Mouse (Mus musculus): ENCODE data around the gene Ankrd11.
"Not testable (repeated sequence)": the region's sequence is repeated elsewhere in the genome, so short reads cannot be mapped to it uniquely, and the experiment has no call there.

The Ankrd11 gene

GRCm38 (mm10) chr8:123042158-123042973, at the start of gene Ankrd11:
TSS of gene Ankrd11 (minus strand) at chr8:123042277.
- peak; percentile 99 to 100 for DNase-seq (ENCODE audit: low spot score in 2 of 2)

- DNase-seq (ENCODE audit: low spot score in 2 of 2), result no peak
These were observed 45.2 kb upstream of the Ankrd11 start for GRCm38 (mm10) chr8:123087289-123087688.

- DNase-seq (ENCODE audit: low spot score in 2 of 2), result peak in 1 of 2 experiments; percentile 22
These were observed 41.5 kb upstream of the Ankrd11 start for GRCm38 (mm10) chr8:123083610-123084009.

DNA sequence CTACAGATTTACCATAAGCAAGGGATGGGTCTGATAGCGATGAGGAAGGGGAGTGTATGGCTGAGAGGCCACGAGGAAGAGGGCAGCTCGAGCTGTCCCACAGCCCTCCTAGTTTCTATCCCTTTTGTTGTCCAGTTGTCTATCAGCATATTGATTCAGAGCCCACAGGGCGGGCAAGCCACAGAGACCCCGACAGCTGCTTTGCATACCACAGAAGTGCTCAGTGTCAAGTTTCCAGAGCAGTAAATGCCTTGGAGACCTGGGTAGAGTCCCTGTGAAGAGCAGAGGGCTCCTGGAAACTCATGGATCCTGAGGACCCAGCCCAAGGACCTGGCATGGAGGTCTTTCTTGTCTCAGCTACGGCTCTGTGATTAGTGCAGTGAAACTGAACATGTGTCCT, 40.9 kb upstream of the Ankrd11 start:
- no peak for DNase-seq (ENCODE audit: low spot score in 2 of 2)

GRCm38 (mm10) chr8:123077213-123077612, 35.1 kb upstream of the Ankrd11 start:
- DNase-seq (ENCODE audit: low spot score in 2 of 2), result no peak

GRCm38 (mm10) chr8:123071176-123071575, 29.1 kb upstream of the Ankrd11 start:
- DNase-seq (ENCODE audit: low spot score in 2 of 2), result no peak

DNA sequence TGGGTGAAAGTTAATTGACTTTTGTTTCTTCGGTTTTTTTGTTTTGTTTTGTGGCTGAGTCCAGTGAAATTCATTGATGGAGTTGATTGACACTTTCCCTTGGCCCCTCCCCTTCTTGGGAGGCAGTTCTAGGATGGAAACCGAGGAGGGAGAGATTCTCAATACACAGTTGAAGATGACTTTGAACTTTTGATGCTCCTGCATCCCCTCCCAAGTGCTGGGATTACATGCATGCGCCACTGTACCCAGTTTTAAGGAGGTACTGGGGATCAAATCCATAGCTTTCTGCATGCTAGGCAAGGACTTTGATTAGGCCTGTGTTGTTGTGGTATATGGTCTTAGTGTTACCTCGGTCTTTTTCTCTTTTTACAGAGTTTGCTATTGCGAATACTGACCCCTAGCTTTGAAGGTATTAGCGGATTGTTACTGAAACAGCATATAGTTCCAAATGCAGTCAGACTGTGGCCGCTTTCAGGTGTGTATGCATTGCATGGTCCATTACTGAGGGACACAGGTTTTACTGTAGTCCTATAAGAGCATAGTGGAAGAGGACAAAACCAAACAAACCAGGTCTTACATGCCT, 24.1 kb upstream of the Ankrd11 start:
- no peak for DNase-seq (ENCODE audit: low spot score in 2 of 2)

DNA sequence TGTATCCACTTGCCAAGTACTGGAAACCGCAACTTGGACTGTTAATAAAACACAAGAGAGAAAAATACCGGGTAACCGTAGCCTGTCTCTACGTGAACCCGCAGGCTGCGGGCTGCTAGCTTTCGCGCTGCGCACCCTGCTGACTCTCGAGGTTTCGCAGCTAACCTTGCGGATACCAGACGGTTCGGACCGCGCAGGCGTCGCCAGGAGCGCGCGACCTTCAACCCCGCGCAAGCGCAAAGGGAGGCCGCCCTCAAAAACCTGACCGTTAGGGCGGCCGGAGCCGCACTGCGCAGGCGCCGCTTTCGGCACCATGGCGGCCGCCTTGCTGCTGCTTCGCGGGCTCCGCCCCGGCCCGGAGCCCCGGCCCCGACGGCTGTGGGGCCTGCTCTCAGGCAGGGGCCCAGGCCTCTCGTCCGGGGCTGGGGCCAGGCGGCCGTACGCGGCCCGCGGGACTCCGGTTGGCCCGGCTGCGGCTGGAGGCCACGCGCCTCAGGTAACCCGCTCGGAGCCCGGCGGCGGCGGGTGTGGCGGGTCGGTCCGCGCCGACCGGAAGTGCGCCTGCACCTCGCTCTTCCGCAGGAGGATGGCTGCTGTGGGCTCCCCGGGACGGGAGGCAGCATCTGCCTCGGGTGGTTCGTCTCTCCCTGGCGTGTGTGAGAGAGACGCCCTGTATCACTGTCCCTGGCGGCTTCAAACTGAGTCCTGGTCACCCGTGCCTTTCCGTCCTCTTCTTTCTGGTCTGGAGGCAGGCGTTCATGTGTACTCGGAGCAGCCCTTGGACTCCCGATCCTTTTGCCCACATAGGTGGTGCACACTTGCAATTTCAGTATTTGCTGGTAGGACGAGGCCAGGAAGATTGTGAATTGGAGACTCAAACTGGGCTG, 23.4 kb upstream of the Ankrd11 start:
- DNase-seq (ENCODE audit: low spot score in 2 of 2), result peak; percentile 82 to 91

- no peak for DNase-seq (ENCODE audit: low spot score in 2 of 2)
These were observed 22.7 kb upstream of the Ankrd11 start for GRCm38 (mm10) chr8:123064809-123065213.

- DNase-seq (ENCODE audit: low spot score in 2 of 2), result no peak
These were observed 22.0 kb upstream of the Ankrd11 start for GRCm38 (mm10) chr8:123064072-123064471.

GRCm38 (mm10) chr8:123062721-123063120, 20.6 kb upstream of the Ankrd11 start, which contains the start of gene Spg7:
TSS of gene Spg7 (plus strand) at chr8:123062942.
- DNase-seq (ENCODE audit: low spot score in 2 of 2), result no peak

DNA sequence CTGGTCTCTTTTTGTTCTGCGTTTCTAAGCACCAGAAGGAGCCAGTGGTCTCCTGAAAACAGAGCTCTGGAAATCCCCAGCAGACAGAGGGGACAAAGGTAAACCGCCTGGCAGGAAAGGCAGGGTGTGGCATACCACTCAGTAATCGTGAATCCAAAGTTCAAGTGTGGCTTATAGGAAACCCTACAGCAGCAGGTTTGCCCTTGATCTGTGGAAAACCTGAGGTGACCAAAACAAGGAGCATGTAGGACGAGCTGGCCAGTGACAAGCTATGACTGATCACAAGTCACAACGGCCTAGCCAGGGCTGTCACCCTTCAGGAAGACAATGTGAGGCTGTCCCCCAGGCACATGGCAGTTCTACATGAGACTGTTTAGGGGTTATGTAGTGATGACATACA, 9.4 kb upstream of the Ankrd11 start:
- DNase-seq (ENCODE audit: low spot score in 2 of 2), result no peak

DNA sequence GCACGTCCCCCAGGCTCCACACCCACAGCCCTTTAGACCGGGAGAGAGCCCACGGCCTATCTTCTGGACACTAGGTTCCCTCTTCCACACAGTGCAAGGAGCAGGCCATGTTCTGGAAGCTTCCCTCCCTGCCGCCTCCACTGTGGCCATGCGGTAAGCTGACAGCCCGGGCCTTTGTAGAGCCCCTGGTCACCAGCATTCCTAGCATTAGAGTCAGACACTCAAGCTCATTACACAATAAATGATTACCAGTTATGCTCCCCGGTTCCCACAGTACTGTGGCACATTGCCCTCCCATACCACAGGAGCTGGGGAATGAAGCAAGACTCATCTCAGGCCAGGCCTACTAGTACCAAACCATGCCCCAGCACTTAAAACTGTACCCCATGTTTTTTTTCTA, 6.3 kb upstream of the Ankrd11 start:
- DNase-seq (ENCODE audit: low spot score in 2 of 2), result no peak

- no peak for DNase-seq (ENCODE audit: low spot score in 2 of 2)
These were observed 5.8 kb upstream of the Ankrd11 start for GRCm38 (mm10) chr8:123047827-123048226.

- no peak for DNase-seq (ENCODE audit: low spot score in 2 of 2)
These were observed 4.6 kb upstream of the Ankrd11 start for GRCm38 (mm10) chr8:123046706-123047105.

DNA sequence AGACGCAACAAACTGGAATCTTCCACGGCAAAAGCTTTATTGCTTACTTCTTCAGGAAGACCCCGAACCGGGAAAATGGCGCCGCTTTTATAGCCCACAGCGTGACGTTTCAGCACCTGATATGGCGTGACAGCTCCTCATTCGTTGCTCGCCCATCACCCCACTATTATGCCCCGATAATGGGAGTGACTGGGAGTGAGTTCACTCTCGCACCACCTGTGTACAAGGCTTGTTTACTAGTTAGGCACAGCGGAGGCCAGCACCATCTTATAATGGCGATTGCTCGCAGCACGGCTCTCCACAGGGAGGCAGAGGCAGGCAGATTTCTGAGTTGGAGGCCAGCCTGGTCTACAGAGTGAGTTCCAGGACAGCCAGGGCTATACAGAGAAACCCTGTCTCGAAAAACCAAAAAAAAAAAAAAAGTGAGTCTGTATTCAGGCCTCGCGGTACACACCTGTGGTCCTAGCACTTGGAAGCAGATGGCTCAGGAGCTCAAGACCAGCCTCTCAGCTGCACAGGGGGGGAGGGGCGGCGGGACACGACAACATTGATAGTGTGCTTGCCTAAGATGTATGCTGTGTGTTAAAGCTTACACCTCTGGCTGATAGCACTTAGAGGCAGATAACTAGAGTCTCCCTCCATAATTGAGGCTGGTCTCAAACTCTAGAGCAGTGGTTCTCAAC, 2.8 kb upstream of the Ankrd11 start:
- not testable (repeated sequence) for DNase-seq (ENCODE audit: low spot score in 2 of 2)

DNA sequence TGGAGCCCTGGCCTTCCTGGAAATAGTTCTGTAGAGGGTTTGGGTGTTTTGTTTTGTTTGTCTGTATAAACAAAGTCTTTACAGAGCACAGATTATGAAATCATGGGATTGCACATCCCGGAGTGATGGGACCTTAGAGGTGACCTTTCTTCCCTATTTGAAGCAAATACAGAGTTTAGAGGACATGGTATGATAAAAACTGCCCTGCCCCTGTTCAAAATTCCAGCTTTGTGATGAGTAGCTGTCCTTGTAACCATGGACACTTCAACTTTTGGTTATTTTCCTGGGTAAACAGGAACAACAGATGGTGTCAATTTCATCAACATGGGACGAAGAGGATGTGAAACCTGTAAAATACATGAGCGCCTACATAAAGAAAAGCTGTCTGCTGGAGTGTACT, 1.9 kb upstream of the Ankrd11 start:
- no peak for DNase-seq (ENCODE audit: low spot score in 2 of 2)

DNA sequence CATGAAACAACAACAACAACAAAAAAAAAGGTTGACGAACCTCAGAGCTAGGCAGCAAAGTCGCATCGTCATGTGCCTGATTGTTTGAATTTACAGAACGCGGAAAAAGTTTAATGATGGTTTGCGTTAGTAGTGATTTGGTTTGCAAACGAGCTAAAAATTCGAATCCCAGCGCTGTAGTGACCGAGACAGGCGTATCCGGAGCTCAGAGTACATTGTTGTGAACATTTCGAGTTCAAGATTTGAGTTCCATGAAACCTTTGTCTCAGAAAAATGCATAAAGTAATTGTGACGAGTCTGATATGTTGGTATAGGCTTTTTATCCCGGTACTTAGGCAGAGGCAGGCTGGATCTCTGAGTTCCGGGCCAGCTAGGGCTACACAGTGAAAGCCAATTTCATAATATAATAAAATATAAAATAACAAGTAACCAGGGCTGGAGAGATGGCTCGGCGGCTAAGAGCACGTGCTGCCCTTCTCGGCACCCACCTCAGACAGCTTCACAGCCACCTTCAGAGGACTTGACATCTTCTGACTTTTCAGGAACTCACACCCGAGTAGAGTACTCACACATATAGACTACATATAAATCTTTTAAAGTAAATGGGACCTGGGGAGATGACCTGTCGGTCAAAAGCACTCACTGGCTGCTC, 1.0 kb upstream of the Ankrd11 start:
- DNase-seq (ENCODE audit: low spot score in 2 of 2), result no peak

DNA sequence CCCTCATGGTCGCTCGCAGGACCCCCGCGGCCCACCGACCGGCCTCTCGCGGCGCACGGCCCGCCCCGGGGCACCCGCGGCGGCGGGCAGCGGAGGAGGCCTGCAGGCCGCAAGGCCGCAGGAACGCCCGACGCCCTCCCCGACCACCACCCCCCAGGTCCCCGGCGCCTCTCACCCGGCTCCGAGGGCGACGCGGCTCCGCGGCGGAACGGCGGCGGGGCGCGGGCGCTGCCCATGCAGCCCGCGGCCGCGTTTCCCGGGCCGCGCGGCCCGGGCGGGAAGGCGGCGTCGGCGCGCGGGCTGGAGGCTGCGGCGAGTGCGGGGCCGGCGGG, 337 bp downstream of the Ankrd11 start:
- no peak for DNase-seq (ENCODE audit: low spot score in 2 of 2)

- DNase-seq (ENCODE audit: low spot score in 2 of 2), result peak; percentile 26 to 30
These were observed 886 bp downstream of the Ankrd11 start for GRCm38 (mm10) chr8:123041008-123041773.
